Mouse (Mus musculus) hindbrain, embryonic 13.5 days (tissue): ENCODE results near the gene Sec11a. TPM values are rescaled to one million over a fixed set of nuclear protein-coding genes. Genes with fewer than 3 reads are reported as not detected.
"Not testable (repeated sequence)": the region's sequence is repeated elsewhere in the genome, so short reads cannot be mapped to it uniquely, and the experiment has no call there.

Source experiments
- ATAC-seq: fragments of 200-750 bp; cut with Nextera tagmentation; 2 replicates; pipeline ENCODE4 v1.8.0; 2017; ENCODE audit warnings: moderate TSS enrichment; ENCODE audit not compliant: low FRiP score
- H3K27ac ChIP-seq: fragments of 300-500 bp; sonication (generic); 2 replicates; pipeline ENCODE4 v1.5.1; 2015; ENCODE audit warnings: inconsistent platforms, mild to moderate bottlenecking, moderate library complexity
- H3K27me3 ChIP-seq: fragments of 300-500 bp; sonication (generic); 2 replicates; pipeline ENCODE4 v1.6.1; 2015; ENCODE audit warnings: mild to moderate bottlenecking, inconsistent platforms
- H3K36me3 ChIP-seq: fragments of 300-500 bp; sonication (generic); 2 replicates; pipeline ENCODE4 v1.6.1; 2015; ENCODE audit warnings: mild to moderate bottlenecking, inconsistent platforms
- H3K4me1 ChIP-seq: fragments of 300-500 bp; sonication (generic); replicated peaks from 2 replicates; pipeline ENCODE4 v1.6.1; 2015; ENCODE audit warnings: inconsistent platforms
- H3K4me2 ChIP-seq: fragments of 300-500 bp; sonication (generic); 2 replicates; pipeline ENCODE4 v1.6.1; 2015; ENCODE audit warnings: inconsistent platforms, mild to moderate bottlenecking, moderate library complexity
- H3K4me3 ChIP-seq: fragments of 300-500 bp; sonication (generic); 2 replicates; pipeline ENCODE4 v1.5.1; 2015; ENCODE audit warnings: mild to moderate bottlenecking, inconsistent platforms
- H3K9ac ChIP-seq: fragments of 300-500 bp; sonication (generic); 2 replicates; pipeline ENCODE4 v1.6.1; 2015; ENCODE audit warnings: mild to moderate bottlenecking, inconsistent platforms
- H3K9me3 ChIP-seq: fragments of 300-500 bp; sonication (generic); 2 replicates; pipeline ENCODE4 v1.6.1; 2016; ENCODE audit warnings: inconsistent platforms
- WGBS: fragments of 180-500 bp; shearing (Covaris S2); methylation state at CpG from one replicate; pipeline ENCODE4 v1.1.7; 2015; 5-methylcytosine and 5-hydroxymethylcytosine counted together
- polyA plus RNA-seq: library from polyadenylated mRNA; unstranded; fragments of >200 nt; fragmentation: Nextera tagmentation; extraction: Ambion mirVana; gene quantifications from 2 replicates; pipeline ENCODE4 v1.2.1, GENCODE M21; 2015

Sec11a gene
- polyA plus RNA-seq, 1 experiment from 2014 or later, result 177 TPM

GRCm38 (mm10) chr7:80939808-80940207, 7.8 kb downstream of the Sec11a start:
- ATAC-seq, result no peak
- no peak overlapping the region for H3K27ac ChIP-seq
- peaks cover 9% of the 10 kb centered on the region for H3K4me1 ChIP-seq
- no peaks in the 10 kb centered on the region for H3K9me3 ChIP-seq
- no peaks in the 10 kb centered on the region for H3K27me3 ChIP-seq
- WGBS, result 95% methylated on average over 4 of the region's 4 CpGs
- no peak overlapping the region for H3K9ac ChIP-seq
- H3K4me2 ChIP-seq, result no peak overlapping the region
- peaks cover 4% of the 10 kb centered on the region for H3K36me3 ChIP-seq
- H3K4me3 ChIP-seq, result no peak overlapping the region

GRCm38 (mm10) chr7:80937304-80937666, 10.3 kb downstream of the Sec11a start:
- not testable (repeated sequence) for H3K9ac ChIP-seq, H3K4me3 ChIP-seq, H3K4me2 ChIP-seq, ATAC-seq, H3K9me3 ChIP-seq, H3K27ac ChIP-seq, H3K4me1 ChIP-seq, H3K27me3 ChIP-seq
- H3K36me3 ChIP-seq, result peaks cover 22% of the 10 kb centered on the region

GRCm38 (mm10) chr7:80936617-80937303, 10.8 kb downstream of the Sec11a start:
- H3K36me3 ChIP-seq, result peaks cover 27% of the 10 kb centered on the region
- not testable (repeated sequence) for H3K4me3 ChIP-seq, H3K27me3 ChIP-seq, H3K27ac ChIP-seq, H3K9ac ChIP-seq, H3K4me2 ChIP-seq, H3K9me3 ChIP-seq, ATAC-seq, H3K4me1 ChIP-seq
- 82% methylated on average over 7 of the region's 7 CpGs for WGBS

GRCm38 (mm10) chr7:80935834-80936233, 11.7 kb downstream of the Sec11a start:
- no peak overlapping the region for H3K27ac ChIP-seq
- no peak overlapping the region for H3K4me2 ChIP-seq
- peaks cover 6% of the 10 kb centered on the region; the same call in 1 of the 2 replicates for H3K4me1 ChIP-seq
- H3K4me3 ChIP-seq, result no peak overlapping the region
- WGBS, result 94% methylated on average over 1 of the region's 1 CpGs
- H3K27me3 ChIP-seq, result no peaks in the 10 kb centered on the region
- H3K36me3 ChIP-seq, result peaks cover 36% of the 10 kb centered on the region
- no peak overlapping the region for H3K9ac ChIP-seq
- H3K9me3 ChIP-seq, result no peaks in the 10 kb centered on the region
- no peak for ATAC-seq

GRCm38 (mm10) chr7:80932777-80933176, 14.8 kb downstream of the Sec11a start:
- ATAC-seq, result no peak
- WGBS, result 87% methylated on average over 1 of the region's 1 CpGs
- Histone ChIP-seq H3K4me2 (no peak overlapping the region), H3K9me3 (no peaks in the 10 kb centered on the region), H3K27me3 (no peaks in the 10 kb centered on the region), H3K36me3 (peaks cover 39% of the 10 kb centered on the region), H3K4me3 (no peak overlapping the region), H3K27ac (no peak overlapping the region), H3K4me1 (no peaks in the 10 kb centered on the region), H3K9ac (no peak overlapping the region)

- H3K9ac ChIP-seq, result no peak overlapping the region
- WGBS, result 93% methylated on average over 8 of the region's 8 CpGs
- H3K27me3 ChIP-seq, result no peaks in the 10 kb centered on the region
Observed at GRCm38 (mm10) chr7:80931618-80932207, 15.9 kb downstream of the Sec11a start.

GRCm38 (mm10) chr7:80923165-80923564, 24.4 kb downstream of the Sec11a start:
- WGBS, result 96% methylated on average over 2 of the region's 2 CpGs
- peaks cover 69% of the 10 kb centered on the region for H3K36me3 ChIP-seq

More at GRCm38 (mm10) chr7:80931618-80932207, 15.9 kb downstream of the Sec11a start:
- Histone ChIP-seq H3K27ac (no peak overlapping the region), H3K36me3 (peaks cover 45% of the 10 kb centered on the region), H3K4me3 (no peak overlapping the region), H3K4me2 (no peak overlapping the region), H3K4me1 (no peaks in the 10 kb centered on the region), H3K9me3 (no peaks in the 10 kb centered on the region)
- no peak for ATAC-seq

GRCm38 (mm10) chr7:80919647-80920008, 28.0 kb downstream of the Sec11a start:
- Histone ChIP-seq H3K36me3 (peaks cover 78% of the 10 kb centered on the region), H3K4me2 (no peak overlapping the region), H3K27ac (no peak overlapping the region), H3K27me3 (no peaks in the 10 kb centered on the region), H3K4me3 (no peak overlapping the region), H3K9ac (no peak overlapping the region), H3K9me3 (no peaks in the 10 kb centered on the region), H3K4me1 (no peaks in the 10 kb centered on the region)
- 90% methylated on average over 5 of the region's 5 CpGs for WGBS
- ATAC-seq, result no peak

More at GRCm38 (mm10) chr7:80923165-80923564, 24.4 kb downstream of the Sec11a start:
- Histone ChIP-seq H3K4me1 (no peaks in the 10 kb centered on the region), H3K9ac (no peak overlapping the region), H3K9me3 (no peaks in the 10 kb centered on the region), H3K4me2 (no peak overlapping the region), H3K27me3 (no peaks in the 10 kb centered on the region), H3K4me3 (no peak overlapping the region), H3K27ac (no peak overlapping the region)
- no peak for ATAC-seq

- Histone ChIP-seq H3K4me3 (no peak overlapping the region), H3K4me1 (no peaks in the 10 kb centered on the region), H3K36me3 (peaks cover 78% of the 10 kb centered on the region), H3K27me3 (no peaks in the 10 kb centered on the region), H3K9ac (no peak overlapping the region), H3K4me2 (no peak overlapping the region), H3K27ac (no peak overlapping the region), H3K9me3 (no peaks in the 10 kb centered on the region)
- WGBS, result 87% methylated on average over 8 of the region's 8 CpGs
- no peak for ATAC-seq
Observed at GRCm38 (mm10) chr7:80918982-80919646, 28.5 kb downstream of the Sec11a start.

- Histone ChIP-seq H3K4me2 (no peak overlapping the region), H3K4me1 (no peaks in the 10 kb centered on the region), H3K9me3 (no peaks in the 10 kb centered on the region), H3K4me3 (no peak overlapping the region), H3K9ac (no peak overlapping the region), H3K27ac (no peak overlapping the region), H3K36me3 (peaks cover 83% of the 10 kb centered on the region), H3K27me3 (no peaks in the 10 kb centered on the region)
- WGBS, result 91% methylated on average over 4 of the region's 4 CpGs
- no peak for ATAC-seq
Observed at GRCm38 (mm10) chr7:80917916-80918465, 29.6 kb downstream of the Sec11a start.

- H3K9ac ChIP-seq, result no peak overlapping the region
- WGBS, result 89% methylated on average over 8 of the region's 8 CpGs
- no peaks in the 10 kb centered on the region for H3K9me3 ChIP-seq
- no peak overlapping the region for H3K27ac ChIP-seq
- H3K4me2 ChIP-seq, result no peak overlapping the region
- no peak for ATAC-seq
- no peak overlapping the region for H3K4me3 ChIP-seq
- no peaks in the 10 kb centered on the region for H3K27me3 ChIP-seq
- H3K36me3 ChIP-seq, result peaks cover 85% of the 10 kb centered on the region
- H3K4me1 ChIP-seq, result no peaks in the 10 kb centered on the region
Observed at GRCm38 (mm10) chr7:80912496-80912895, 35.1 kb downstream of the Sec11a start.

- H3K36me3 ChIP-seq, result peaks cover 85% of the 10 kb centered on the region
- H3K27me3 ChIP-seq, result no peaks in the 10 kb centered on the region
- H3K9me3 ChIP-seq, result no peaks in the 10 kb centered on the region
- H3K4me1 ChIP-seq, result no peaks in the 10 kb centered on the region
- no peak for ATAC-seq
- no peak overlapping the region for H3K4me2 ChIP-seq
- WGBS, result 81% methylated on average over 7 of the region's 7 CpGs
- H3K4me3 ChIP-seq, result no peak overlapping the region
- no peak overlapping the region for H3K9ac ChIP-seq
- no peak overlapping the region for H3K27ac ChIP-seq
Observed at GRCm38 (mm10) chr7:80911053-80911452, 36.5 kb downstream of the Sec11a start.
